Mouse (Mus musculus): ENCODE measurements at regions not wholly inside any gene's neighbourhood (a gene's known extent, or its start where the extent isn't known, plus 50 kb on each side); places are given as distances from the start of the nearest gene placed in this dataset.

DNA sequence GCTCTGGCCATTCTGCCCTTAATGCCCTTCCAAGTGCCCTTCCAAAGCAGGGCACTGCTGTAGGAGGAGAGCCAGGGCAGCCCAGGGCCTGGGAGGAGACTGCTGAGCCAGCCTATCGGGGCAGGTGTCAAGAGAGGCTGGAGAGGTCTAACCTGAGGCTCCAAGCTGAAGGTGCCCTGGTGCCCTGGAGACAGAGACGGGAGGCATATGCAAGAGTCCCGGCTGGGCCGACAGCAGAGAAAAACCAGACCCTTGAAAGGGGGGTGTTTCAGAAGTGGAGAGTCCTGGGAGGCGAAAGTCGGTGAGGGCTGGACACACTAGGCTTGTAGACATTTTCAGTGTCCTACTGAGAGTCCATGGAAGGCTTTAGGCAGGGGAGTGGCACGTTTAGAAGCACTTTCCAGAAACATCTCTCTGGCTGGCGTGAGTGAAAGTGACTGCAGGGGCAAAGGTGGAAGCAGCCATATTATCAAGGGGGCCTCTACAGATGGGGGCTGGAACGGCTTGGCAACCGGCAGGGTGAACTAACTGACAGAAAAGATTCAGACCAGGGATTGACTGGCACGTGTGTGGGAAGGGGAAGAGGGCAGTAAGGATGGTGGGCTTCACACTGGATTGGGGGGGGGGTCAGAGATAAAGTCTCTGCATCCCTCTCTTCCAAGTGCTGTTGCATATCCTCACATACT is 101.1 kb downstream of the Cstad start:
- no peaks in the 10 kb centered on the region for H3K9me3 ChIP-seq (ENCODE audit: control insufficient read depth, low read length)
- peak overlapping the region; percentile 55 for H3K27ac ChIP-seq (ENCODE audit: low read depth, low read length)
- H3K4me2 ChIP-seq (replicated peaks; ENCODE audit: low read depth, low read length), result no peak overlapping the region
- DNase-seq (ENCODE audit: low spot score) (no peak), ATAC-seq (ENCODE audit: low FRiP score) (no peak)
- peak overlapping the region; percentile 12; the same call in 1 of the 2 replicates for H3K9ac ChIP-seq (ENCODE audit: low read depth, low read length)
- WGBS, result 61% methylated on average over 11 of the region's 11 CpGs
- H3K4me3 ChIP-seq (ENCODE audit: low read depth, low read length), result no peak overlapping the region
- H3K36me3 ChIP-seq (ENCODE audit: control insufficient read depth, insufficient read depth, low read length), result no peaks in the 10 kb centered on the region
- H3K4me1 ChIP-seq (replicated peaks; ENCODE audit: control insufficient read depth, insufficient read depth, low read length), result peaks cover 37% of the 10 kb centered on the region
- H3K27me3 ChIP-seq (ENCODE audit: control insufficient read depth, insufficient read depth, low read length), result no peaks in the 10 kb centered on the region

DNA sequence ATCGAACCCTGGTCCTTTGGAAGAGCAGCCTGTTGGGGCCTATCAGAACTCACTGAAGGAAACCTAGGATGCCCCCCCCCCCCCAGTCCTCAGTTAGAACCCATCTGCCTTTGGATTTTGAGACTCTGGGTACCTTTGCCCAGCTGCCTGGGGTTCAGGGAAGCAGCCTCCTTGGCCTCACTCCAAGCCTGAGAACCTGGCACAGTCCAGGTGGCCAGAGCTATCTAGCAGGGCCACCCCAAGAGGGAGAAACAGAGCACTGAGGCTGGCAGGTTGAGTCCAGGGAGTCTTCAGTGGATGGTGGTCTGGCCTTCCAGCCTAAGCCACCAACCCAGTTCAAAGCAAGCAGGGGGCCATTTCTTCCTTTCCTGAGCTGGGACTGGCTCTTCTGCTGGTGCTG is 100.2 kb downstream of the Cstad start:
- Histone ChIP-seq H3K4me3 (ENCODE audit: low read depth, low read length) (no peak overlapping the region), H3K4me1 (replicated peaks; ENCODE audit: control insufficient read depth, insufficient read depth, low read length) (peaks cover 40% of the 10 kb centered on the region), H3K27me3 (ENCODE audit: control insufficient read depth, insufficient read depth, low read length) (no peaks in the 10 kb centered on the region), H3K9me3 (ENCODE audit: control insufficient read depth, low read length) (no peaks in the 10 kb centered on the region), H3K4me2 (replicated peaks; ENCODE audit: low read depth, low read length) (no peak overlapping the region), H3K36me3 (ENCODE audit: control insufficient read depth, insufficient read depth, low read length) (no peaks in the 10 kb centered on the region), H3K9ac (ENCODE audit: low read depth, low read length) (peak overlapping the region; percentile 31; the same call in 1 of the 2 replicates), H3K27ac (ENCODE audit: low read depth, low read length) (peak overlapping the region; percentile 55)
- ATAC-seq (ENCODE audit: low FRiP score), result no peak
- WGBS, result 83% methylated on average over 1 of the region's 1 CpGs
- DNase-seq (ENCODE audit: low spot score), result no peak

DNA sequence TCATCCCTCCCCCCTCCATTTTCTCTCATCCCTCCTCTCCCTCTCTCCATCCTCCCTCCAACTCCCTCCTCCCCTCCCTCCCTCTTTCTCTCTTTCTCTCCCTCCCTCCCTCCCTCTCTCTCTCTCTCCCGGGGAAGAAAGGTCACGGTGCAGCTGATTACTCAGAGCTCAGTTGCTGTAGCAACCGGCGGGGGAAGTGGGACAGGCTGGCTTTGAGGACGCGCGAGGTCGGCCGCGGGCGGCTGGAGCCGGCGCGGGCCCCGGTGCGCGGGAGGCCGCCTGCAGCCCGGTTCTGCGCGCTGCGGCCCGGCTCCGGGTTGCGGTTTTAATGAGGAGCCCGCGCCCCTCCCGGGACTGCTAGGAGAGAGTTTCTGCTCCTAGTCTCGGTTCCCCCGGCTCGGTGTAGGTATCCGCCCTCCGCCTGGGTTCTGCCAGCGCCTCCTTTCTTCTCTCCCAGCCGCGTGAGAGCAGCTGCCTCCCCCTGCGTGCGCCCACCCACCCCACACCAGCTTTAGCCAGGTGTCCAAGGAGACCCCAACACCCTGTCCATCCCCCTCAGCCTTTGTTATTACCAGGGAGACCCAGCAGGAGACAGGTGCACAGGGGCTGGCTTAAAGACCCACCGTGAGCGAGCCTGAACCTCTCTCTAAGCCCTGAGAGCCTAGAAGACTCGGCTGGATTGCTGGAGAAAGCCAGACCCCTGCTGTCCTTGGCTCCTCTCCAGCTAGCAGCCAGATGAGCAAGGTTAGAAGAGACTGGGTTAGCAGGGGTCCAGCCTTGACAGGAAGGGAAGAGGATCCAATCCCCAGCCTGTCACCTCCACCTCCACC is 98.6 kb downstream of the Cstad start:
- ATAC-seq (ENCODE audit: low FRiP score), result peak; percentile 88
- peak overlapping the region; percentile 100 for H3K27ac ChIP-seq (ENCODE audit: low read depth, low read length)
- peak overlapping the region; percentile 78 for H3K9ac ChIP-seq (ENCODE audit: low read depth, low read length)
- H3K4me2 ChIP-seq (replicated peaks; ENCODE audit: low read depth, low read length), result peak overlapping the region; percentile 59
- H3K27me3 ChIP-seq (ENCODE audit: control insufficient read depth, insufficient read depth, low read length), result no peaks in the 10 kb centered on the region
- DNase-seq (ENCODE audit: low spot score), result peak; percentile 91
- H3K9me3 ChIP-seq (ENCODE audit: control insufficient read depth, low read length), result no peaks in the 10 kb centered on the region
- peak overlapping the region; percentile 28 for H3K4me3 ChIP-seq (ENCODE audit: low read depth, low read length)
- 2% methylated on average over 25 of the region's 41 CpGs for WGBS
- H3K36me3 ChIP-seq (ENCODE audit: control insufficient read depth, insufficient read depth, low read length), result no peaks in the 10 kb centered on the region
- peaks cover 37% of the 10 kb centered on the region for H3K4me1 ChIP-seq (replicated peaks; ENCODE audit: control insufficient read depth, insufficient read depth, low read length)

DNA sequence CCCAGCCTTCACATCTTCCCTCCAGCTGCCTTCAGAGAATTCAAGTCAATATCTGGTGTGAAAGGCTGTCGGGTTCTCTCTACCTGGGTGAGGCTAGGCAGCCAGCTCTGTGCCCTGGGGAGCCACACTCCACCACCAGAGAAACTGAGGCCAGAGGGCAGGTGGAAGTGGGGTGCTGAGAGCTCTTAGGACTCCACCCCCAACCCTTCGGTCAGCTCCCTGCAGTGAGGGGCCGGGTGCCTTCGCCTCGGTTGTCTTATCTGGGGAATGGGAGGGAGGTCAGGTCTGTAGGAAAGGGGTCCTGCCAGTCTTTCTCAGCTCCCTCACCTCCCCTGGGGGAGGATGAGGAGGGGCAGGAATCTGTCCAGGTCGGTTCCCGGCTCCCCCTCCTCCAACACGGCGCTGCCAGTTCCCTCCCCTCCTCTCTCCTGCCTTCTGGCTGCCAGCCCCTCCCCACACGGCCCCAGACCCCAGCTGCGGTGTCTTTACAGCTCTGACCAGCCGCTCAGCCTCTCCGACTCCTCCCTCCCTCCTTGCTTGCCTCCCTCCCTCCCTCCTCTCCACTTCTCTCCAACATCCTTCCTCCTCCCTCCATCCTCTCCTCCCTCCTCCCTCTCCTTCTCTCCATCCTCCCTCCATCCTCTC is 97.8 kb downstream of the Cstad start:
- DNase-seq (ENCODE audit: low spot score), result peak; percentile 85
- H3K9ac ChIP-seq (ENCODE audit: low read depth, low read length), result peak overlapping the region; percentile 46
- H3K4me3 ChIP-seq (ENCODE audit: low read depth, low read length), result no peak overlapping the region
- H3K9me3 ChIP-seq (ENCODE audit: control insufficient read depth, low read length), result no peaks in the 10 kb centered on the region
- H3K36me3 ChIP-seq (ENCODE audit: control insufficient read depth, insufficient read depth, low read length), result no peaks in the 10 kb centered on the region
- H3K4me2 ChIP-seq (replicated peaks; ENCODE audit: low read depth, low read length), result peak overlapping the region; percentile 59
- ATAC-seq (ENCODE audit: low FRiP score), result peak; percentile 90
- H3K27ac ChIP-seq (ENCODE audit: low read depth, low read length), result peak overlapping the region; percentile 100
- H3K27me3 ChIP-seq (ENCODE audit: control insufficient read depth, insufficient read depth, low read length), result no peaks in the 10 kb centered on the region
- WGBS, result 3% methylated on average over 11 of the region's 13 CpGs
- peaks cover 36% of the 10 kb centered on the region for H3K4me1 ChIP-seq (replicated peaks; ENCODE audit: control insufficient read depth, insufficient read depth, low read length)

DNA sequence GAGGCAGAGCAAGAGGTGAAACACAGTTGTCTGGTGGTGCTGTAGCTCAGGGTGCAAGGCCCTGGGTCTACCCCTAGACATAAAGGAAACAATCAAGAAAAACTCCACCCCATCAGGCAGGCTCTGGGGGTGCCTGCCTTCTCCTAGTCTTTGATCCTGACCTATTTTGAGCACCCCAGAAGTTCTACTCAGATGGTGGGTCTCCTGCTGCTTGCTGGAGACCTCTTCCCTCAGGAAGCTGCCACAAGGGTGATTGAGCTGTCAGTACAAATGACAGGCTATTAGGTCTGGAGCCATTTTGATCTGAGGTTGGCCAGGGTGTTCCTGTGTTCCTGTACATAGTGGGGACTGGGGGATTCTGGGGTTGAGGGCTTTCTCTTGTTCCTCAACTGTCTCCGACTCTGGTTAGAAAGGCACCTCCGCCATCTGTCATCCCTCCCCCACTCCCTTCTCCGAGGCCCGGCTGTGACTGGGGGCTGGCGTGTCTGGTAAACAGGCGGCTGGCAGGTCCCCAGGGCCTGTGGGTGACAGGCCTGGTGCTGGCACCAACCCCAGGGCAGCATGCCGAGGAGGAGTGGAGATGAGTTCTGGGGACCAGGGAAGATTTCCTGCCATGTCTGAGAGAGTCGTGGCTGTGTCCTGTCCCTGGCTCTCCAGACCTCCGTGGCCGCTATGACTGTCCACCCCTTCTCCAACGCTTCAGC is 97.2 kb downstream of the Cstad start:
- Histone ChIP-seq H3K27me3 (ENCODE audit: control insufficient read depth, insufficient read depth, low read length) (no peaks in the 10 kb centered on the region), H3K4me1 (replicated peaks; ENCODE audit: control insufficient read depth, insufficient read depth, low read length) (peaks cover 41% of the 10 kb centered on the region), H3K27ac (ENCODE audit: low read depth, low read length) (peak overlapping the region; percentile 100), H3K9ac (ENCODE audit: low read depth, low read length) (peak overlapping the region; percentile 46), H3K9me3 (ENCODE audit: control insufficient read depth, low read length) (no peaks in the 10 kb centered on the region), H3K36me3 (ENCODE audit: control insufficient read depth, insufficient read depth, low read length) (no peaks in the 10 kb centered on the region), H3K4me2 (replicated peaks; ENCODE audit: low read depth, low read length) (no peak overlapping the region), H3K4me3 (ENCODE audit: low read depth, low read length) (no peak overlapping the region)
- ATAC-seq (ENCODE audit: low FRiP score) (peak; percentile 38; the same call in 1 of the 2 replicates), DNase-seq (ENCODE audit: low spot score) (peak; percentile 72)
- WGBS, result 4% methylated on average over 11 of the region's 11 CpGs

DNA sequence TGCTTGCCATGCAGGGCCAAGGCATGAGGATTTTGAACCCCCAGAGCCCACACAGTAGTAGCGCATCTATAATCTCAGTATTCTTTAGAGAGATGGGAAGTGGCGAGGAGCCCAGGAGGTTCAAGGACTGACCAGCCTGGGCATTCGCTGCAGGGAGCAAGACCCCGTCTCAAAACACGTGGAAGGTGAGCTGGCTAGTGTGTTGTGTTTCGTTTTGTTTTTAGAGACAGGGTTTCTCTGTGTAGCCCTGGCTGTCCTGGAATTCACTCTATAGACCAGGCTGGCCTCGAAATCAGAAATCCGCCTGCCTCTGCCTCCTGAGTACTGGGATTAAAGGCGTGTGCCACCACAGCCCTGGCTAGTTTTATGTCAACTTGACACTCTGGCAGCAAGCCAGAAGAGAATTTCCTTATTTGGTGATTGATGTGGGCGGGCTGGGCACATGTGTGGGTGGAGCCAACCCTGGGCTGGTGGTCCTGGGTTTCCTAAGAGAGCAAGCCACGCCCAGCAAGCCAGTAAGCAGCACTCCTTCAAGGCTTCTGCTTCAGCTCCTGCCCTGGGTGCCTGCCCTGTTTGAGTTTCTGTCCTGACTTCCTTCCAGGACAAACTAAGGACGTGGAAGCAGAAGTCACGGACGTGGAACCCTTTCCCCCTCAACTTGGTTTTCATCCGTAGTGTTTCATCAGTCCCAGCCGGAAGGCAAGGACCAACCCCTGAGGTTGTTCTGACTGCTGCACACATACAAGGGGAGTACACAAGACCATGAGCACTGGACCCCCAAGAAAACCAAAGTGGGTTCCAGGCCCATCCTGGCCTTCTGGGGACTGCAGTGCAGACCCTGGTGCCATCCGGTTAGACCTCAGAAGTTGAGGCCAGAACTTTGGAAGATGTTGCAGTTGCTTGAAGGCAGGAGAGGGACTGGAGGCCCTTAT is 96.4 kb downstream of the Cstad start:
- no peaks in the 10 kb centered on the region for H3K27me3 ChIP-seq (ENCODE audit: control insufficient read depth, insufficient read depth, low read length)
- peaks cover 47% of the 10 kb centered on the region for H3K4me1 ChIP-seq (replicated peaks; ENCODE audit: control insufficient read depth, insufficient read depth, low read length)
- no peaks in the 10 kb centered on the region for H3K36me3 ChIP-seq (ENCODE audit: control insufficient read depth, insufficient read depth, low read length)
- H3K4me2 ChIP-seq (replicated peaks; ENCODE audit: low read depth, low read length), result no peak overlapping the region
- DNase-seq (ENCODE audit: low spot score), result no peak
- 90% methylated on average over 17 of the region's 17 CpGs for WGBS
- ATAC-seq (ENCODE audit: low FRiP score), result no peak
- peak overlapping the region; percentile 100 for H3K27ac ChIP-seq (ENCODE audit: low read depth, low read length)
- no peak overlapping the region for H3K9ac ChIP-seq (ENCODE audit: low read depth, low read length)
- no peaks in the 10 kb centered on the region for H3K9me3 ChIP-seq (ENCODE audit: control insufficient read depth, low read length)
- H3K4me3 ChIP-seq (ENCODE audit: low read depth, low read length), result no peak overlapping the region

DNA sequence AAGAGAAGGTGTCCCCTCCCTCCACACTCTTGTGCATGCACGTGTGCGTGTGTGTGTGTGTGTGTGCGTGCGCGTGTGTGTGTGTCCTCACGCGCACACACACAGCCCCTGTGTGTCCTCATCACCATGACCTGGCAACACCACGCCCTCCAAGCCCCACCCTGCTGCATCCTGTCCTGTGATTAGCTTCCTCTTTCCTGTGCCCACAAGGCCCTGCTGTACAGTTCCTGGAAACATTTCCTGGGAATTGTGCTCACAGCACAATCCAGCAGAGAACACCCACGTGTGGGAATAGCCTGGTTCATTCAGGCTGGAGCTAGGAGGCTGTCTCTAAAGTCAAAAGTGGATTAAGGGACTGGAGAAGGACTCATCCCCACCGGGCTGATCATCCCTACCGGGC is 95.5 kb downstream of the Cstad start:
- 83% methylated on average over 11 of the region's 11 CpGs for WGBS
- H3K9me3 ChIP-seq (ENCODE audit: control insufficient read depth, low read length), result no peaks in the 10 kb centered on the region
- no peak for DNase-seq (ENCODE audit: low spot score)
- peak overlapping the region; percentile 58 for H3K27ac ChIP-seq (ENCODE audit: low read depth, low read length)
- no peak for ATAC-seq (ENCODE audit: low FRiP score)
- no peak overlapping the region for H3K4me2 ChIP-seq (replicated peaks; ENCODE audit: low read depth, low read length)
- peaks cover 39% of the 10 kb centered on the region for H3K4me1 ChIP-seq (replicated peaks; ENCODE audit: control insufficient read depth, insufficient read depth, low read length)
- no peaks in the 10 kb centered on the region for H3K27me3 ChIP-seq (ENCODE audit: control insufficient read depth, insufficient read depth, low read length)
- H3K9ac ChIP-seq (ENCODE audit: low read depth, low read length), result peak overlapping the region; percentile 23; the same call in 1 of the 2 replicates
- H3K4me3 ChIP-seq (ENCODE audit: low read depth, low read length), result no peak overlapping the region
- no peaks in the 10 kb centered on the region for H3K36me3 ChIP-seq (ENCODE audit: control insufficient read depth, insufficient read depth, low read length)
